Mouse (Mus musculus): ENCODE data around the gene Dnph1. TPM values are rescaled to one million over a fixed set of nuclear protein-coding genes. Genes with fewer than 3 reads are reported as not detected.

The Dnph1 gene
- polyA plus RNA-seq, 1 experiment from 2014 or later: 41.6 TPM

- ATAC-seq (0 out of 2 replicates have a peak, but pooled peaks have one; percentile 15), DNase-seq (ENCODE audit: low spot score) (peak; percentile 52)
- 42% methylated on average over 11 of the region's 11 CpGs for WGBS
- H3K4me2 ChIP-seq (ENCODE audit: low read length): no peak overlapping the region
- no peak overlapping the region for H3K4me3 ChIP-seq (ENCODE audit: low read depth, low read length)
- H3K36me3 ChIP-seq (ENCODE audit: control insufficient read depth, insufficient read depth, low read length): no peaks in the 10 kb centered on the region
- no peaks in the 10 kb centered on the region for H3K4me1 ChIP-seq (ENCODE audit: control insufficient read depth, insufficient read depth, low read length)
- H3K9ac ChIP-seq (ENCODE audit: low read length): no peak overlapping the region
- H3K27me3 ChIP-seq (replicated peaks; ENCODE audit: control insufficient read depth, insufficient read depth, low read length): no peaks in the 10 kb centered on the region
- H3K27ac ChIP-seq (ENCODE audit: low read depth, low read length): no peak overlapping the region
- H3K9me3 ChIP-seq (replicated peaks; ENCODE audit: control insufficient read depth, low read length): no peaks in the 10 kb centered on the region
These were observed 14.7 kb downstream of the Dnph1 start for GRCm38 (mm10) chr17:46511059-46511710.

- DNase-seq (ENCODE audit: low spot score): peak; percentile 45
- H3K36me3 ChIP-seq (ENCODE audit: control insufficient read depth, insufficient read depth, low read length): no peaks in the 10 kb centered on the region
- no peak overlapping the region for H3K4me3 ChIP-seq (ENCODE audit: low read depth, low read length)
- H3K4me1 ChIP-seq (ENCODE audit: control insufficient read depth, insufficient read depth, low read length): no peaks in the 10 kb centered on the region
- H3K4me2 ChIP-seq (ENCODE audit: low read length): no peak overlapping the region
- no peak overlapping the region for H3K27ac ChIP-seq (ENCODE audit: low read depth, low read length)
- no peaks in the 10 kb centered on the region for H3K9me3 ChIP-seq (replicated peaks; ENCODE audit: control insufficient read depth, low read length)
- ATAC-seq: peak; percentile 55; the same call in 1 of the 2 replicates
- no peak overlapping the region for H3K9ac ChIP-seq (ENCODE audit: low read length)
- H3K27me3 ChIP-seq (replicated peaks; ENCODE audit: control insufficient read depth, insufficient read depth, low read length): no peaks in the 10 kb centered on the region
- 64% methylated on average over 2 of the region's 2 CpGs for WGBS
These were observed 16.8 kb downstream of the Dnph1 start for GRCm38 (mm10) chr17:46513329-46513728.

- DNase-seq (ENCODE audit: low spot score): no peak
- Histone ChIP-seq H3K9ac (ENCODE audit: low read length) (no peak overlapping the region; the same call in 1 of the 2 replicates), H3K27me3 (replicated peaks; ENCODE audit: control insufficient read depth, insufficient read depth, low read length) (0 out of 2 replicates have a peak, but pooled peaks cover 3% of the 10 kb centered on the region), H3K4me1 (ENCODE audit: control insufficient read depth, insufficient read depth, low read length) (no peaks in the 10 kb centered on the region), H3K4me2 (ENCODE audit: low read length) (no peak overlapping the region), H3K4me3 (ENCODE audit: low read depth, low read length) (no peak overlapping the region), H3K27ac (ENCODE audit: low read depth, low read length) (no peak overlapping the region), H3K9me3 (replicated peaks; ENCODE audit: control insufficient read depth, low read length) (no peaks in the 10 kb centered on the region), H3K36me3 (ENCODE audit: control insufficient read depth, insufficient read depth, low read length) (0 out of 2 replicates have a peak, but pooled peaks cover 8% of the 10 kb centered on the region)
- WGBS: 62% methylated on average over 10 of the region's 10 CpGs
- ATAC-seq: no peak
These were observed 23.5 kb downstream of the Dnph1 start for GRCm38 (mm10) chr17:46519971-46520370.

- ATAC-seq: no peak
- DNase-seq (ENCODE audit: low spot score): peak; percentile 4
These were observed 24.0 kb downstream of the Dnph1 start for GRCm38 (mm10) chr17:46520385-46520979.

GRCm38 (mm10) chr17:46521174-46521573 is 24.7 kb downstream of the Dnph1 start:
- Histone ChIP-seq H3K4me1 (ENCODE audit: control insufficient read depth, insufficient read depth, low read length) (no peaks in the 10 kb centered on the region), H3K27ac (ENCODE audit: low read depth, low read length) (no peak overlapping the region), H3K4me3 (ENCODE audit: low read depth, low read length) (no peak overlapping the region), H3K9me3 (replicated peaks; ENCODE audit: control insufficient read depth, low read length) (no peaks in the 10 kb centered on the region), H3K27me3 (replicated peaks; ENCODE audit: control insufficient read depth, insufficient read depth, low read length) (0 out of 2 replicates have a peak, but pooled peaks cover 3% of the 10 kb centered on the region), H3K9ac (ENCODE audit: low read length) (no peak overlapping the region; the same call in 1 of the 2 replicates), H3K4me2 (ENCODE audit: low read length) (no peak overlapping the region), H3K36me3 (ENCODE audit: control insufficient read depth, insufficient read depth, low read length) (peaks cover 12% of the 10 kb centered on the region; the same call in 1 of the 2 replicates)
- DNase-seq (ENCODE audit: low spot score) (no peak), ATAC-seq (no peak)
- 82% methylated on average over 9 of the region's 9 CpGs for WGBS

More at GRCm38 (mm10) chr17:46520385-46520979, 24.0 kb downstream of the Dnph1 start:
- H3K9ac ChIP-seq (ENCODE audit: low read length): no peak overlapping the region; the same call in 1 of the 2 replicates
- WGBS: 51% methylated on average over 25 of the region's 25 CpGs
- no peak overlapping the region for H3K27ac ChIP-seq (ENCODE audit: low read depth, low read length)
- 0 out of 2 replicates have a peak, but pooled peaks cover 9% of the 10 kb centered on the region for H3K36me3 ChIP-seq (ENCODE audit: control insufficient read depth, insufficient read depth, low read length)
- 0 out of 2 replicates have a peak, but pooled peaks cover 3% of the 10 kb centered on the region for H3K27me3 ChIP-seq (replicated peaks; ENCODE audit: control insufficient read depth, insufficient read depth, low read length)
- no peaks in the 10 kb centered on the region for H3K4me1 ChIP-seq (ENCODE audit: control insufficient read depth, insufficient read depth, low read length)
- no peak overlapping the region for H3K4me2 ChIP-seq (ENCODE audit: low read length)
- no peaks in the 10 kb centered on the region for H3K9me3 ChIP-seq (replicated peaks; ENCODE audit: control insufficient read depth, low read length)
- no peak overlapping the region for H3K4me3 ChIP-seq (ENCODE audit: low read depth, low read length)

- Histone ChIP-seq H3K4me3 (ENCODE audit: low read depth, low read length) (no peak overlapping the region), H3K27me3 (replicated peaks; ENCODE audit: control insufficient read depth, insufficient read depth, low read length) (0 out of 2 replicates have a peak, but pooled peaks cover 3% of the 10 kb centered on the region), H3K4me2 (ENCODE audit: low read length) (no peak overlapping the region), H3K27ac (ENCODE audit: low read depth, low read length) (no peak overlapping the region), H3K4me1 (ENCODE audit: control insufficient read depth, insufficient read depth, low read length) (no peaks in the 10 kb centered on the region), H3K9ac (ENCODE audit: low read length) (no peak overlapping the region), H3K9me3 (replicated peaks; ENCODE audit: control insufficient read depth, low read length) (no peaks in the 10 kb centered on the region), H3K36me3 (ENCODE audit: control insufficient read depth, insufficient read depth, low read length) (peaks cover 14% of the 10 kb centered on the region; the same call in 1 of the 2 replicates)
- ATAC-seq (no peak; the same call in 1 of the 2 replicates), DNase-seq (ENCODE audit: low spot score) (peak; percentile 22)
- WGBS: 27% methylated on average over 24 of the region's 24 CpGs
These were observed 25.6 kb downstream of the Dnph1 start for GRCm38 (mm10) chr17:46521963-46522668.

- WGBS: 91% methylated on average over 10 of the region's 10 CpGs
- no peak overlapping the region for H3K9ac ChIP-seq (ENCODE audit: low read length)
- no peak for DNase-seq (ENCODE audit: low spot score)
- H3K27me3 ChIP-seq (replicated peaks; ENCODE audit: control insufficient read depth, insufficient read depth, low read length): 0 out of 2 replicates have a peak, but pooled peaks cover 3% of the 10 kb centered on the region
- no peak overlapping the region for H3K27ac ChIP-seq (ENCODE audit: low read depth, low read length)
- no peak overlapping the region for H3K4me3 ChIP-seq (ENCODE audit: low read depth, low read length)
- no peak overlapping the region for H3K4me2 ChIP-seq (ENCODE audit: low read length)
- ATAC-seq: no peak
- H3K4me1 ChIP-seq (ENCODE audit: control insufficient read depth, insufficient read depth, low read length): no peaks in the 10 kb centered on the region
- peaks cover 19% of the 10 kb centered on the region; the same call in 1 of the 2 replicates for H3K36me3 ChIP-seq (ENCODE audit: control insufficient read depth, insufficient read depth, low read length)
- H3K9me3 ChIP-seq (replicated peaks; ENCODE audit: control insufficient read depth, low read length): no peaks in the 10 kb centered on the region
These were observed 28.6 kb downstream of the Dnph1 start for GRCm38 (mm10) chr17:46525065-46525464.

GRCm38 (mm10) chr17:46525579-46526307 is 29.2 kb downstream of the Dnph1 start:
- ATAC-seq (peak; percentile 82), DNase-seq (ENCODE audit: low spot score) (peak; percentile 77)
- Histone ChIP-seq H3K9me3 (replicated peaks; ENCODE audit: control insufficient read depth, low read length) (no peaks in the 10 kb centered on the region), H3K27ac (ENCODE audit: low read depth, low read length) (no peak overlapping the region), H3K27me3 (replicated peaks; ENCODE audit: control insufficient read depth, insufficient read depth, low read length) (0 out of 2 replicates have a peak, but pooled peaks cover 3% of the 10 kb centered on the region), H3K4me1 (ENCODE audit: control insufficient read depth, insufficient read depth, low read length) (no peaks in the 10 kb centered on the region), H3K36me3 (ENCODE audit: control insufficient read depth, insufficient read depth, low read length) (peaks cover 19% of the 10 kb centered on the region; the same call in 1 of the 2 replicates), H3K9ac (ENCODE audit: low read length) (no peak overlapping the region), H3K4me3 (ENCODE audit: low read depth, low read length) (no peak overlapping the region), H3K4me2 (ENCODE audit: low read length) (no peak overlapping the region)
- WGBS: 37% methylated on average over 12 of the region's 12 CpGs

Data from forebrain, embryonic 14.5 days (tissue).